Mouse (Mus musculus): ENCODE measurements around the gene Gm37240.

DNA sequence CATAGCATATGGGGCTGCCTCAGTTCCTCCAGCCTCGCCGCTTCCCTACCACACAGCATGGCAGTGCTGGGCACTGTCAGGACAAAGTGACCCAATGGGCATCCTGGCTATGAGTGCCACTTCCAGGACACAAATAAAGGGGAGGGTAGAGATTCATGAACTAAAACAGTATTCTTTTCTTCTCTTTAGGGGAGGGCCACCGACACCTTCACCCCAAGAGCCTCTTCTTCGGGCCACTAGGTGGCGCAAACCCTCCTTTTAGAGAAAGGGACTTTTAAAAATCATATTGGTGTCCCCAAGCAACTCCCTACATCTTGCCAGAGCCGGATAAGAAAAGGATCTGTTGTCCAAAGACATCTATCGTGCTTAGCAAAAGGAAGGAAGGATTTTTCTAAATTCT, 179.9 kb downstream of the Gm37240 start:
- TF ChIP-seq POLR2A (IDR thresholded peaks at IDR 0.05; ENCODE audit: borderline replicate concordance, control insufficient read depth, low read depth, low read length) (no peak), CTCF (IDR thresholded peaks at IDR 0.05; ENCODE audit: control insufficient read depth, insufficient read depth, low read length) (peak; percentile 50)
